Mouse (Mus musculus): ENCODE measurements around the gene Bco1.

DNA sequence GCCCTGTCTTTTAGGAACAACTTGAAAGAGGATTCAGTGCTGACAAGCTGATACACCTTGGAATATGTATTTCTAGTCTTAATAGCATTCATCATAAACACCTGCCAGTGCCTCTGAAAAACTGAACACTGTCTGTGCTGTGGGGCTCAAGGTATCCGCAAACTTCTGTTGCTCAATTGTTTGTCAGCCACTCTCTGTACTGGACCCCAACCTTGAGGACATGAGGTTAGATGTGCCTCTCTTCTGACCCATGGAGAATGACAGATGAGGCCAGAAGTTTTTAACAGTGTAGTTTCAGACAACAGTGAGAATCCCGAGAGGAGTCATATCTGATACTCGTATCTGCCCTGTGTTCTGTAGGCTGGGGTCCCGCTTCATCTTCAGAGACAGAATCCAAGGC is 69.9 kb downstream of the Bco1 start:
- TF ChIP-seq CTCF (IDR thresholded peaks at IDR 0.05; ENCODE audit: borderline replicate concordance, insufficient read depth, low read length), result no peak
- no peak for TF ChIP-seq POLR2A (IDR thresholded peaks at IDR 0.05; ENCODE audit: low read depth, low read length)

Measured in embryonic fibroblast, embryonic 13.5 days (primary cell).